Mouse (Mus musculus): ENCODE data around the gene Hoxc11. TPM values are rescaled to one million over a fixed set of nuclear protein-coding genes. Genes with fewer than 3 reads are reported as not detected.

The Hoxc11 gene
- total RNA-seq, 2 experiments from 2014 or later: not detected

DNA sequence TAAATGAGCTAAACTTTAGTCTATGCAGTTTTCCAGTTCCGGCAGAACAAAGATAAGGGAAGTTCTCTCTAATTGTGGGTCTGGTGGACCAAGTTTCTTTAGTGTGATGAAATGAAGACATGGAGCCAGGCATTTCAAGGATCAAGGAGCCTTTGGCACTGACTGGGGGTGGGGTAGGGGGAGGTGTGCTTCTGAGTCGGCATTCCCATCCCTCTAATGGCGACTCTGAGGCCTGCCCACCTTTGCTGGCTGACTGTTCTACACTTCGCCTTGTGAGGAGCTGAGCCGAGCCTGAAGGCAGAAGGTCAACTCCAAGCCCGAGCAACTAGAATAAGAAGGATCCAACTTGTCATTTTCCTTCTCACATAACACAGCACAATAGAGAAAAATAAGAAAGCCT is 7.5 kb downstream of the Hoxc11 start:
- intact Hi-C loops (cut with DNase I): loop anchor here (5.0 kb wide), 1 partner anchor 101 kb away; no protein-coding TSS in a partner anchor
- Histone ChIP-seq H3K27ac (no peak overlapping the region), H3K4me3 (no peak overlapping the region)
- DNase-seq (ENCODE audit: extremely low spot score in 1 of 2, low spot score in 2 of 2): no peak
- TF ChIP-seq CTCF (IDR thresholded peaks at IDR 0.05): no peak

DNA sequence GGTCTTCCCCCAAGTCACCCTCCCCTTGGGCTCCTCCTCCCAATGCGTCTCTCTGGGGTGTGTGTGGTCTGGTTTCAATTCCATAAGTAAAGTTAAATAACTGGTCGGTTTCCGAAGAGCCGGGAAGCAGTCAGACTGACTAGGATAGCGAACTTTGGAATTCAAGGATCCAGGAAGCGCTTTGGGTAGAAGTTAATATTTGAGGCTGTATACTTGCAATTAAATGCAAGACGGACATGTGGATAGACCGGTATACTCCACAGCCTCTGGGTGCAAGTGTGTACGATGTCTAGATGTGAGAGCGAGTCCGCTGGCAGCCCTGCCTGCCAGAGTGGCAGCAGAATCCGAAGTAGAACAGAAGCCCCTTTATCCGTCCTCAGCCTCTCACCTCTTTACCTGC is 8.3 kb downstream of the Hoxc11 start:
- DNase-seq (ENCODE audit: extremely low spot score in 1 of 2, low spot score in 2 of 2): no peak
- Histone ChIP-seq H3K4me3 (no peak overlapping the region), H3K27ac (no peak overlapping the region)
- TF ChIP-seq CTCF (IDR thresholded peaks at IDR 0.05): no peak
- intact Hi-C loops (cut with DNase I): loop anchor here (5.0 kb wide), 1 partner anchor 100 kb away; no protein-coding TSS in a partner anchor

DNA sequence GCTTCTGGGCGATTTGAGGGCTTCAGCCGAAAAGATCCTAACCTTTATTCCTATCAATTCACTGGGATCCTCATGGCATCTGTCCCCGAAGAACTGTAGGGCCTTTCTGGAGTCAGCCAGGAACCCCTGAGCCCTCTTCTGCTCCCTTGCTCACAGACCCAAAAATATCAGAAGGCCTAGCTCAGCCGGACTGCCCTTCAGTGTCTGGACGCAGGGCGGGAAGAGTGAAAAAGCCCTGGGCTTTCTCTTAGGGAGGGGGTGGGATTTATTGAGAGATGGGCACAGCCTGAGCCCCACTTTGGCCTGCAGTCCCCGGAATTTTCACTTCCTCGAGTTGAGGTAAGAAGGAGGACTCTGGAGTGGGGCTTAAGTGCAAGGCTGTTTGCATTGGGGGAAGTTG is 9.0 kb downstream of the Hoxc11 start:
- intact Hi-C loops (cut with DNase I): loop anchor here (5.0 kb wide), 1 partner anchor 99 kb away; no protein-coding TSS in a partner anchor
- no peak for TF ChIP-seq CTCF (IDR thresholded peaks at IDR 0.05)
- DNase-seq (ENCODE audit: extremely low spot score in 1 of 2, low spot score in 2 of 2): no peak

DNA sequence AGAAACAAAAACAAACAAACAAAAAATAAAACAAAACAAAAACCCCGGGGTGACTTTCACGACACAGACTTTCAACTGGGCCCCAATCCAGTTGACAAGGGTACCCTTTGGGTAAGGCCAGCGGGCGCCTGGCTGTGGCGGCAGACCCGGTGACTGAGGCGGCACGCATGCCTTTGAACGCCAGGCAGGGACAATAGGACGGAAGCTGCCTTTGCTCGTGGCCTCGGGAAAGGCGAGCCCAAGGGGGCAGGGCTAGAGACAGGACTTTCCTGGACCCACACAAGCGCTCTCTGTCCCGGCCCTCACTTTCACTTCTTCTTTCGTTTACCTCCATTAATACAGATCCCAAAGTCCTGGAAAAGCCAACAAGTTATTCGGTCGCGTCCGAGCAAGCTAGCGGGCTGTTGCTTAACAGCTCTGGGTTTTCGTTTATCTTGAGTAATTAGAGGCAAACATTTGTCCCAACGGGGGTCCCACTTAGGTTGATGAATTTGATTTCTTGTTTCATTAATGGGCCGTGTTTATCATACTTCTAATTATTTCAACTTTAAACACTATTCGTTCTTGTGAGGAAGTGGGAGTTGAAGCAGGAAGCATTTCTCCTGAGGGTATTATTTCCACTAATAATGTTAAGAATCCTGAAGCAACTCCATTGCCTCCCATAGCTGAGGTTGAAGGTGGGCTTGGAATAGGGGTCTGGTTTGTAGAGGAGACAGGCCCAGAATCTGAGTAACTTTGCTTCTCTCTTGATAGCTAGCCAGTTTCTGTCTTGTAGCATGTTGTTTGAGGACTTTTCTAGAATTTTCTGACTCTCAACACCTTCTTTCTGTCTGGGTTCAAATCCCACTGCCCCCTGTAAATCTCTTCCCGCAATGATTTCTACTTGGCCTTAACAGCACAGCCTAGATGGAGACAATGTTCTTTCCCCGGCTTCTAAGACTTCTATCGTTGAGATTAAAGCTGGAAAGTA is 9.7 kb downstream of the Hoxc11 start:
- no peak for TF ChIP-seq CTCF (IDR thresholded peaks at IDR 0.05)
- no peak overlapping the region for H3K4me3 ChIP-seq
- no peak for DNase-seq (ENCODE audit: extremely low spot score in 1 of 2, low spot score in 2 of 2)
- no peak overlapping the region for H3K27ac ChIP-seq
- intact Hi-C loops (cut with DNase I): loop anchor here (5.0 kb wide), 1 partner anchor 98 kb away; no protein-coding TSS in a partner anchor

More for the DNA sequence above, 9.0 kb downstream of the Hoxc11 start:
- H3K4me3 ChIP-seq: no peak overlapping the region
- H3K27ac ChIP-seq: no peak overlapping the region

DNA sequence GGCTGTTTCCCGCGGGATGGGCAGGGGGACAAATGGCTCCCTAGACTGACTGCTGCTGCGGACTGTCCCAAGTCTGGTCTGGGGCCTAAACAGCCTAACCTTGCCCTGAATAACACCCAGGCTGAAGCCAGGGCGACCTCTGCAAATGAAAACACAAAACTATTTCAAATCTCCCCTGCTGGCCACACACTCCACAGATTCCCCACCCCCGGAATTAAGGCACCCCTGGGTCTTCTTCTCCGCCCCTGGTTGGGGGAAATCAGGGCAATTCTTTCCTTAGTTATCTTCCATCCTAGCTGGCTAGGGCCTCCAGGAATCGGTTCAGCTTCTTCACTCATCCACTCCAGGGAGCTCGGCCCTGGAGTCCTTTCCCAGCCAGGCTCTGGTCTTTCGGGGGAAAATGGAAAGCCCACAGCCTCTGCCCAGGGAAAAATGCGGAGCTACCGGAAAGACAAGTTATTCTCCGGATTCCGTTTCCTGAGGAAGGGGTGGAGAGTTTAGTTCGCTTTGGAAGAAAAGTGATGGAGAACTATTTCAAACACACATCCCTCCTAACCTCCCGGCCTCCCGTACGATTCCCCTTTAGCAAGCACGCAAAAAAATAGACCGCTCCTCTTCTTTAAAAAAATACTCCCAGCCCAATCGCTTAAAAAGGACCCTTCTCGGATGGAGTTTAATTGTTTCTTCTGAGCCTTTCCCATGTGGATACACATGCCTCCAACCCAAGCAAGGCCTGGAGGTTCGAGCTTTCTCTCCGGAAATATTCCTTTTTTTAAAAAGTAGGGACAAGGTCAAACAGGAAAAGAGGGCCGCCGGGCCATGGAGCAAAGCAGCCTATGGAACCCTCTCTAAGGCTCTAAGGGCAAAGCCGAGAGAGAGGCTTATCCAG is 11.0 kb downstream of the Hoxc11 start:
- no peak for TF ChIP-seq CTCF (IDR thresholded peaks at IDR 0.05)
- DNase-seq (ENCODE audit: extremely low spot score in 1 of 2, low spot score in 2 of 2): no peak
- Histone ChIP-seq H3K4me3 (no peak overlapping the region), H3K27ac (no peak overlapping the region)
- intact Hi-C loops (cut with DNase I): no loop called here

DNA sequence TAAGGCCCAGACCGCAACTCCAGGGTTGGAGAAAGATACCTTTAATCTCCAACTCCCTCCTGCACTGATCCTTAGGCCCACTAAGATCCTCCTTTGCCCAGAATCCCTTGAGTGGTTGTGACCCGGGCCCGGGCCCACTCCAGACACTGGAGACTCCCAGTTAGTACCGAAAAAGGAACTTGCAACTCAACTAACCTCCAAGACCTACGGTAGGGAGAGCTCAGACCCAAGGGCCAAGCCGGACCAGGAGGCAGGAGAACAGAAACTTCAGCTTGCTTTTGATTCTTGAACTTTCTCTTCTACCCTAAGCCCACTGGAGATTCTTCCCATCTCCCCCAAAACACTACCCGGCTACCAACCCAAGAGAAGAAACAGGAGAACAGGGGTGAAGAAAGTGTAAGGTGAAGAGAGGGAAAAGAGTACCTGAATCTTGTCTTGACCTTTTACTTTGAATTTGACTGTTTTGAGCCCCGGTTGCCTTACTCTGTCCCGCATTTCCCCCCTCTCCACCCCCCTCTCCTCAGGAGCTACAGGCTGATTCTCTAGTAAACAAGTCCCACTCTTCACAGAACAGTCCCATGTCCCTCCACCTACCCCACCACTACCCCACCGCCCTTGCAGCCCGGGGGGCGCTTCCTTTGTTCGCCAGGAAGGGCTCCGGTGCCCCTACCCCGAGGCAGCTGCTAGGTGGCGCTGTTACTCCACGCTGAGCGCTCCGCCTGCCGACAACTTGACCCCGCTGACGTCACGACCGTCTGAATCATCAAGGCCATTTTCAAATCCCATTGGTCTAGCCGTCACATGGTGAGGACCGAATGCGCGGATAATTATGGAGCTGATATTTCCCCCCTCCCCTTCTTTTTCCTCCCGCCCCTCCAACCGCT is 11.9 kb downstream of the Hoxc11 start:
- intact Hi-C loops (cut with DNase I): no loop called here
- H3K27ac ChIP-seq: no peak overlapping the region
- no peak for DNase-seq (ENCODE audit: extremely low spot score in 1 of 2, low spot score in 2 of 2)
- peak; percentile 28 for TF ChIP-seq CTCF (IDR thresholded peaks at IDR 0.05)
- H3K4me3 ChIP-seq: no peak overlapping the region

DNA sequence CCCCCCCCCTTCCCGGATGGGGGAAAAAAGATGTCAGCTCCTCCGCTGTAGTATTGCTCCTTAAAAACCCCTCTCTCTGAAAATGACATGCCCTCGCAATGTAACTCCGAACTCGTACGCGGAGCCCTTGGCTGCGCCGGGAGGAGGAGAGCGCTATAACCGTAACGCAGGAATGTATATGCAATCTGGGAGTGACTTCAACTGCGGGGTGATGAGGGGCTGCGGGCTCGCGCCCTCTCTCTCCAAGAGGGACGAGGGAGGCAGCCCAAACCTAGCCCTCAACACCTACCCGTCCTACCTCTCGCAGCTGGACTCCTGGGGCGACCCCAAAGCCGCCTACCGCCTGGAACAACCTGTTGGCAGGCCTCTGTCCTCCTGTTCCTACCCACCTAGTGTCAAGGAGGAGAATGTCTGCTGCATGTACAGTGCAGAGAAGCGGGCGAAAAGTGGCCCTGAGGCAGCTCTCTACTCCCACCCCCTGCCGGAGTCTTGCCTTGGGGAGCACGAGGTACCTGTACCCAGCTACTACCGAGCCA is 12.6 kb downstream of the Hoxc11 start, which contains the start of gene Hoxc10:
Gene Hoxc10, plus strand, starts transcription at position 21 of the 536 bp plus-strand sequence.
- no peak for DNase-seq (ENCODE audit: extremely low spot score in 1 of 2, low spot score in 2 of 2)
- TF ChIP-seq CTCF (IDR thresholded peaks at IDR 0.05): no peak
- intact Hi-C loops (cut with DNase I): no loop called here
- Histone ChIP-seq H3K27ac (no peak within 1 kb of the TSS), H3K4me3 (no peak within 1 kb of the TSS)

DNA sequence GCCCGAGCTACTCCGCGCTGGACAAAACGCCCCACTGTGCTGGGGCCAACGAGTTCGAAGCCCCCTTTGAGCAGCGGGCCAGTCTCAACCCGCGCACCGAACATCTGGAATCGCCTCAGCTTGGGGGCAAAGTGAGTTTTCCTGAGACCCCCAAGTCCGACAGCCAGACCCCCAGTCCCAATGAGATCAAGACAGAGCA is 13.0 kb downstream of the Hoxc11 start, which contains the start of gene Hoxc5:
Gene Hoxc5, plus strand, starts transcription at position 132 of the 199 bp plus-strand sequence.
- TF ChIP-seq CTCF (IDR thresholded peaks at IDR 0.05): no peak
- Histone ChIP-seq H3K4me3 (no peak within 1 kb of the TSS), H3K27ac (no peak within 1 kb of the TSS)
- no peak for DNase-seq (ENCODE audit: extremely low spot score in 1 of 2, low spot score in 2 of 2)
- intact Hi-C loops (cut with DNase I): no loop called here

DNA sequence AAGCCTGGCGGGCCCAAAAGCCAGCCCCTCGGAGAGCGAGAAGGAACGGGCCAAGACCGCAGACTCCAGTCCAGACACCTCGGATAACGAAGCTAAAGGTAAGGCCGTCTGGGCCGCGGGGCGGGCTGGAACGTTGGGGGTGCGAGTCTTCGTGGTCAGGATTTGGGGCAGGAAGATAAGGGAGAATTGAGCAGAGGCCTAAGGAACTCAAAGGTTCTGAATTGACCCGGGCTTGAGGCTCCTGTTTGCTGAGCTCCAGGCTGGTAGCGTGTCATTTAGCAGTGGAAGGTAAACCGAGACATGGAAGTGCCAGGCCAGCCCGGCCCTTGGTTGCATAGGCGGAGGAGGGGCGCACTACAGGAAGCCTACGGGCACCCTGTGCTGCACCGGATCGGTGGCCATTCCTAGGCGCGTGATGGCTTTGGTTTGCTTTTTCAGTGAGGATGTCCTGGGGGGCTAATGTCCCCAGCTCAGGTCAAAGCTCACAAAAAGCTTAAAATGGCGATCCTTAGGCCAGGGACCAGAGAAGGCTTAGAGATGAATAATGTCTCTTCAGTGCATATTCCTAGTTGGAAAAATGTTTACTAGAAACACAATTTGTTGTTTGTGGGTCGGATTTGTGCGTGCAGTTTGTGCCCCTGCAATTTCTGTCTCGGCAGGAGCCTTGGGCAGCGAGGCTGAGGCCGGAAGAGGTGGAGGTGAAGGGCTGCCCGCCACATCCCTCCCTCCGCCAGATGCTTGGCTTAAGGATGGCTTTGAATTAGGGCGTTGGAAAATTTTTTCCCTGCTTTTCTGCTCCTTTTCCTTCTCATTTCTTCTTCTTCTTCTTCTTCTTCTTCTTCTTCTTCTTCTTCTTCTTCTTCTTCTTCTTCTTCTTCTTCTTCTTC is 13.5 kb downstream of the Hoxc11 start:
- intact Hi-C loops (cut with DNase I): no loop called here
- H3K4me3 ChIP-seq: no peak overlapping the region
- no peak for DNase-seq (ENCODE audit: extremely low spot score in 1 of 2, low spot score in 2 of 2)
- TF ChIP-seq CTCF (IDR thresholded peaks at IDR 0.05): no peak
- no peak overlapping the region for H3K27ac ChIP-seq

DNA sequence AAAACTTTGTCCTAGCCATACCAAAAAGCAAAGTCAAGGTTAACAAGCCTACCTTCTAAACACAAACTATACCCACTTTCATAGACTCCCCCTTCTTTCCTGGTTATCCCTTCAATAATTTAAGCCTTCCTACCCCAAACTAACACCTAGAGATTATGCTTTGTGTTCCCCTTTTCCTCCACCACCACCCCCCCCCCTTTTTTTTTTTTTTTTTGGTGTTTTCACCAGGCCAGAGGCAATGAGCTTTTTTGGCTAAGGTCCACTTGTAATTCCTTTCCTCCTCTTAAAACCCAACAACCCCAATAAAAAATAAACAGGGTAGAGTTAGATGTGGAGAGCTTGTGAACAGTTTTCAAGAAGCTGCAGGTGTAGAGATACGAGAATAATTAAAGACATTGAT is 15.1 kb downstream of the Hoxc11 start:
- no peak overlapping the region for H3K4me3 ChIP-seq
- intact Hi-C loops (cut with DNase I): no loop called here
- DNase-seq (ENCODE audit: extremely low spot score in 1 of 2, low spot score in 2 of 2): no peak
- no peak overlapping the region for H3K27ac ChIP-seq
- no peak for TF ChIP-seq CTCF (IDR thresholded peaks at IDR 0.05)

All from left cerebral cortex, adult 2 months (tissue).